Mouse (Mus musculus) olfactory bulb, adult 2 months (tissue): ENCODE data around the gene Rflnb.

Experiments
- CTCF ChIP-seq: fragments of 200-500 bp; IDR thresholded peaks from 2 replicates; pipeline ENCODE4 v1.5.1; 2012; ENCODE audit warnings: low read depth, mild to moderate bottlenecking, low read length, moderate library complexity; ENCODE audit not compliant: insufficient read depth
- POLR2A ChIP-seq: fragments of 200-500 bp; IDR thresholded peaks from 2 replicates; pipeline ENCODE4 v1.6.1; 2012; ENCODE audit warnings: mild to moderate bottlenecking, low read depth, low read length, moderate library complexity; ENCODE audit not compliant: insufficient read depth

- no peak for TF ChIP-seq POLR2A
- TF ChIP-seq CTCF: no peak
These were observed 49.8 kb upstream of the Rflnb start for GRCm38 (mm10) chr11:76077341-76077740.
